Mouse (Mus musculus) megakaryocyte-erythroid progenitor cell, adult 5 weeks (primary cell): Measurements from ENCODE around the gene Vmn1r1. TPM values are rescaled to one million over a fixed set of nuclear protein-coding genes. Genes with fewer than 3 reads are reported as not detected.

Source experiments
- polyA plus RNA-seq: library from polyadenylated mRNA; stranded (reverse); fragments of >175 nt; gene quantifications from 2 replicates; pipeline ENCODE4 v1.2.3, GENCODE M21; 2012

Vmn1r1 gene
- not detected in 2 replicates for polyA plus RNA-seq

DNA sequence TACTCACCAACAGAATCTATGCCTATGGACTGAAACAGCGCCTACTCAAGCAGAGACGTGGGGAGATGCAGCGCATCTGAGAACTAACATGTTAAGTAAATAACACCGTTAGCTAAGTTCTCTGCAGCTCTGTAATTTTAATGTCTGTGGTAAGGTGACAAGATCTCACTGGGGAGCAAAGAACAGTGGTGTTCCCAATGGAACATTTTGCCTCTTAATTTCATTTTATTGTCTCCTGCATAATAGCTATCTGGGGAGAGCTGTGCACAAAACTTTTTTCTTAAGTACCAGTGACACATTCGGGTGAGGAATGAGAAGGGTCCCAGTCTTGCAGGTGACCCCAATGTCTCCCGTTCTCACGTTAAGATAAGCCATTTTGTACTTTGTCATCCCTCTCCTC is at the start of gene Vmn1r1:
Gene Vmn1r1, minus strand, starts transcription at position 101 of the 400 bp plus-strand sequence.

DNA sequence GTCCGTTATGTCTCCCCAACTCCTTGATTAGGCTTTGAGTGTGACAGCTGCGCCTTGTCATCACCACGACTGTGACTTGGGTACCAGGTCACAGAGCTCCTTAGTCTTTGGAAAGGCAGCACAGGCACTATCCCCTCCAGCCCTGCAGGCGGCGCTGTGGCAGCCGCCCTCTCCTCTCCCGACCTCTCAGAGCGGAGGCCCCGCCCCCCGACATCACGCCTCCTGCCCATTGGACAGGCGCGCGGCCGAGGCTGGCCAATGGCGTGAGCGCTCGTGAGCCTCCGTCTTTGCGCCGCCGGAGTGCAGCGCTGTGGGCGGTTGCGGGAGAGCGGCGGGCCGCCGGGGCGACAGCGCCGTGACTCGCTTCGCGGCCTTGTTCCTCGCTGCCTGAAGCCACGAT is 39.8 kb downstream of the Vmn1r1 start, which contains the start of gene Srp9:
Gene Srp9, plus strand, starts transcription at position 232 of the 400 bp plus-strand sequence.

Other genes starting within 250 kb of the Vmn1r1 start
- 5.9 and 11.9 TPM in 2 replicates for gene Enah, start 144.5 kb downstream of the Vmn1r1 start, polyA plus RNA-seq
- gene Srp9, start 39.7 kb downstream of the Vmn1r1 start, polyA plus RNA-seq: 53.3 and 59.9 TPM in 2 replicates
- gene Degs1, start 118.3 kb upstream of the Vmn1r1 start, polyA plus RNA-seq: 21.7 and 26.3 TPM in 2 replicates
- 16.8 and 28.2 TPM in 2 replicates for gene Fbxo28, start 177.1 kb upstream of the Vmn1r1 start, polyA plus RNA-seq
- gene Trp53bp2, start 244.7 kb upstream of the Vmn1r1 start, polyA plus RNA-seq: 23.9 and 37.3 TPM in 2 replicates